Mouse (Mus musculus): ENCODE results near the gene Bcl11a.

- TF ChIP-seq GATA1 (IDR thresholded peaks at IDR 0.05; ENCODE audit: borderline replicate concordance, low read length): no peak
- no peak for TF ChIP-seq CTCF (IDR thresholded peaks at IDR 0.05; ENCODE audit: low read depth, low read length)
- TF ChIP-seq TAL1 (conservative IDR thresholded peaks at IDR 0.05; ENCODE audit: low read depth, low read length): no peak
These were observed 122.5 kb downstream of the Bcl11a start for GRCm38 (mm10) chr11:24200310-24200709.

All from G1E (cell line).